Mouse (Mus musculus): ENCODE measurements around the gene Pkp1. TPM values are rescaled to one million over a fixed set of nuclear protein-coding genes. Genes with fewer than 3 reads are reported as not detected.

Pkp1 gene
- total and polyA plus RNA-seq, 3 experiments = not detected

- Histone ChIP-seq H3K4me1 (ENCODE audit: control insufficient read depth in 1 of 2, insufficient read depth in 2 of 2, low read length in 2 of 2) (no peaks in the 10 kb centered on the region), H3K9me3 (replicated peaks; ENCODE audit: insufficient read depth, low read length) (no peaks in the 10 kb centered on the region), H3K4me3 (ENCODE audit: control insufficient read depth in 1 of 2, insufficient read depth in 1 of 2, low read depth in 2 of 2, low read length in 2 of 2) (no peak overlapping the region), H3K36me3 (ENCODE audit: control insufficient read depth in 1 of 2, insufficient read depth in 2 of 2, low read length in 2 of 2) (no peaks in the 10 kb centered on the region), H3K9ac (ENCODE audit: control insufficient read depth, low read depth, low read length, poor library complexity, severe bottlenecking) (no peak overlapping the region), H3K27ac (ENCODE audit: control insufficient read depth, low read depth, low read length) (no peak overlapping the region), H3K79me2 (ENCODE audit: control insufficient read depth, insufficient read depth, low read length, poor library complexity) (no peaks in the 10 kb centered on the region), H3K27me3 (ENCODE audit: control insufficient read depth in 1 of 2, insufficient read depth in 2 of 2, low read length in 2 of 2) (peaks cover 3 to 23% of the 10 kb centered on the region in 2 experiments)
- TF ChIP-seq ZNF384 (IDR thresholded peaks at IDR 0.05; ENCODE audit: low read depth, low read length) (no peak), MYC (IDR thresholded peaks at IDR 0.05; ENCODE audit: low read depth, low read length) (no peak), ZKSCAN1 (IDR thresholded peaks at IDR 0.05; ENCODE audit: low read depth, low read length) (no peak), USF1 (IDR thresholded peaks at IDR 0.05; ENCODE audit: low read depth, low read length) (no peak), MYB (IDR thresholded peaks at IDR 0.05; ENCODE audit: low read depth, low read length) (no peak), NELFE (IDR thresholded peaks at IDR 0.05; ENCODE audit: low read depth, low read length) (no peak), GATA1 (IDR thresholded peaks at IDR 0.05; ENCODE audit: low read depth, low read length) (no peak), USF2 (IDR thresholded peaks at IDR 0.05; ENCODE audit: borderline replicate concordance in 1 of 2, insufficient read depth in 1 of 2, low read depth in 1 of 2, low read length in 2 of 2) (no peak), TCF12 (IDR thresholded peaks at IDR 0.05; ENCODE audit: low read depth, low read length) (no peak), TBP (IDR thresholded peaks at IDR 0.05; ENCODE audit: low read depth, low read length) (no peak), SMC3 (IDR thresholded peaks at IDR 0.05; ENCODE audit: low read depth, low read length) (no peak), JUND (IDR thresholded peaks at IDR 0.05; ENCODE audit: low read depth, low read length) (no peak), CHD1 (IDR thresholded peaks at IDR 0.05; ENCODE audit: low read depth, low read length) (no peak), SIN3A (IDR thresholded peaks at IDR 0.05; ENCODE audit: low read length) (no peak), GABPA (IDR thresholded peaks at IDR 0.05; ENCODE audit: low read depth, low read length) (no peak), NRF1 (IDR thresholded peaks at IDR 0.05; ENCODE audit: insufficient read depth, low read depth, low read length, poor library complexity, severe bottlenecking) (no peak), ELF1 (IDR thresholded peaks at IDR 0.05; ENCODE audit: low read depth, low read length) (no peak), KAT2A (conservative IDR thresholded peaks at IDR 0.05; ENCODE audit: low read depth, low read length) (no peak)
- no peak for DNase-seq (ENCODE audit: low read depth, low spot score)
Observed at GRCm38 (mm10) chr1:135892233-135892632, 26.8 kb downstream of the Pkp1 start.

- Histone ChIP-seq H3K4me1 (ENCODE audit: control insufficient read depth in 1 of 2, insufficient read depth in 2 of 2, low read length in 2 of 2) (no peaks in the 10 kb centered on the region), H3K4me3 (ENCODE audit: control insufficient read depth in 1 of 2, insufficient read depth in 1 of 2, low read depth in 2 of 2, low read length in 2 of 2) (no peak overlapping the region), H3K9ac (ENCODE audit: control insufficient read depth, low read depth, low read length, poor library complexity, severe bottlenecking) (no peak overlapping the region), H3K79me2 (ENCODE audit: control insufficient read depth, insufficient read depth, low read length, poor library complexity) (no peaks in the 10 kb centered on the region), H3K36me3 (ENCODE audit: control insufficient read depth in 1 of 2, insufficient read depth in 2 of 2, low read length in 2 of 2) (no peaks in the 10 kb centered on the region), H3K27ac (ENCODE audit: control insufficient read depth, low read depth, low read length) (no peak overlapping the region), H3K27me3 (ENCODE audit: control insufficient read depth in 1 of 2, insufficient read depth in 2 of 2, low read length in 2 of 2) (peaks cover 0 to 23% of the 10 kb centered on the region in 2 experiments; a peak in 3 of 4 replicates), H3K9me3 (replicated peaks; ENCODE audit: insufficient read depth, low read length) (no peaks in the 10 kb centered on the region)
- TF ChIP-seq ZC3H11A (IDR thresholded peaks at IDR 0.05; ENCODE audit: low read depth, low read length) (no peak), HCFC1 (IDR thresholded peaks at IDR 0.05; ENCODE audit: low read depth, low read length) (no peak), MAFK (IDR thresholded peaks at IDR 0.05; ENCODE audit: borderline replicate concordance, low read depth, low read length) (no peak), TAL1 (IDR thresholded peaks at IDR 0.05; ENCODE audit: low read length) (no peak), CHD1 (IDR thresholded peaks at IDR 0.05; ENCODE audit: low read depth, low read length) (no peak), RCOR1 (IDR thresholded peaks at IDR 0.05; ENCODE audit: low read depth, low read length) (no peak), USF2 (IDR thresholded peaks at IDR 0.05; ENCODE audit: borderline replicate concordance in 1 of 2, insufficient read depth in 1 of 2, low read depth in 1 of 2, low read length in 2 of 2) (no peak), MYC (IDR thresholded peaks at IDR 0.05; ENCODE audit: low read depth, low read length) (no peak), ZKSCAN1 (IDR thresholded peaks at IDR 0.05; ENCODE audit: low read depth, low read length) (no peak), BHLHE40 (IDR thresholded peaks at IDR 0.05; ENCODE audit: borderline replicate concordance, low read depth, low read length) (no peak), ZMIZ1 (IDR thresholded peaks at IDR 0.05; ENCODE audit: low read depth, low read length) (no peak), POLR2A (IDR thresholded peaks at IDR 0.05; ENCODE audit: control insufficient read depth in 1 of 2, insufficient read depth in 1 of 2, low read depth in 1 of 2, low read length in 2 of 2, poor library complexity in 1 of 2) (no peak), GATA1 (IDR thresholded peaks at IDR 0.05; ENCODE audit: low read depth, low read length) (no peak), MAZ (IDR thresholded peaks at IDR 0.05; ENCODE audit: low read depth, low read length) (no peak), USF1 (IDR thresholded peaks at IDR 0.05; ENCODE audit: low read depth, low read length) (no peak), ETS1 (IDR thresholded peaks at IDR 0.05; ENCODE audit: low read depth, low read length) (no peak), MAX (IDR thresholded peaks at IDR 0.05; ENCODE audit: low read length) (no peak)
- no peak for DNase-seq (ENCODE audit: low read depth, low spot score)
Observed at GRCm38 (mm10) chr1:135891424-135892216, 27.4 kb downstream of the Pkp1 start.
